Mouse (Mus musculus): ENCODE data around the gene Kif27.

GRCm38 (mm10) chr13:58389324-58389951 lies 30.5 kb upstream of the Kif27 start:
- TF ChIP-seq ZC3H11A (IDR thresholded peaks at IDR 0.05; ENCODE audit: borderline replicate concordance, low read depth, low read length), result no peak
- TF ChIP-seq CHD2 (IDR thresholded peaks at IDR 0.05; ENCODE audit: low read depth, low read length), result no peak
